Mouse (Mus musculus) adrenal gland, postnatal 25 days (tissue): ENCODE results near the gene Myo1e. TPM values are rescaled to one million over a fixed set of nuclear protein-coding genes. Genes with fewer than 3 reads are reported as not detected.
A peak's percentile ranks its signal among the peaks of the same experiment; 100 is the strongest.

Source experiments
- DNase-seq: peaks from one replicate; pipeline ENCODE4 v3.0.0; 2021; ENCODE audit warnings: mixed read lengths
- total RNA-seq: library from RNA; stranded (reverse); gene quantifications from 2 replicates; pipeline ENCODE4 v1.2.3, GENCODE M21; 2021

The Myo1e gene
- total RNA-seq, 1 experiment from 2014 or later: 24.5 TPM

- DNase-seq: no peak
Measured at GRCm38 (mm10) chr9:70220461-70221170, 13.5 kb downstream of the Myo1e start.

DNA sequence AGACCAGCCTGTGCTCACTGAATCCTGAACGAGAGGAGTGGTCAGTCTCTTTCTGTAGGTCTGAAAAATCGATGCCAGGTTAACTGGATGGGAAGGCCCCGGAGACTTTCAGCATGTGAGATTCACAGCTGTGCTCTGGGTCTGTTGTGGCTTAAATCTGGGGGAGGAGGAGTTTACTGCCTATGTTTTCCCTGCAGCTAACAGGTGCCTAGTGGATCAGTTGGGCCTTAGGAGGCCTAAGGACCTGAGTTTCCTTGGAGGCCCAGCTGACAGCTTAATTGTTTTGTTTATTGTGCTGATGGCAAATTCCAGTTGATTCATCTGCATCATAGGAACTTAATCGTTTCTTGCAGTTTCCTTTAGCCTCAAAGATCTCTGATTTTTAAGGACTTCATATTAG, 16.0 kb downstream of the Myo1e start:
- no peak for DNase-seq

GRCm38 (mm10) chr9:70224046-70224445, 16.9 kb downstream of the Myo1e start:
- no peak for DNase-seq

DNA sequence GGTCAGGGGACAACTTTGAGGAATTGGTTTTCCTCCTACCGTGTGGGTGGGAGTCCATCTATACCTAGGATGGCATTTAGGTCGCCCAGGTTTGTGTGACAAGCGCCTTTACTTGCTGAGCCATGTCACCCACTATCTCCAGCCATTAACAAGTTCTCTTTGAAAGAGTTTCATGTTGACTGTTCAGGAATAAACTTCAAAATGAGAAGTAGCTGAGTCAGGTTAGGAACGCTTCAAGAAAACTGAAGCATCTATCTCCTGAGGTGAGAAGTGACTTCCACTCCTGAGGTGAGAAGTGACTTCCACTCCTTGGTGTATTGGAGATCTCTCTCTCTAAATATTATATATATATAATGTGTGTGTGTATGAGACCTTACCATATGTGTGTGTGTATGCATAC, 19.2 kb downstream of the Myo1e start:
- DNase-seq: no peak

DNA sequence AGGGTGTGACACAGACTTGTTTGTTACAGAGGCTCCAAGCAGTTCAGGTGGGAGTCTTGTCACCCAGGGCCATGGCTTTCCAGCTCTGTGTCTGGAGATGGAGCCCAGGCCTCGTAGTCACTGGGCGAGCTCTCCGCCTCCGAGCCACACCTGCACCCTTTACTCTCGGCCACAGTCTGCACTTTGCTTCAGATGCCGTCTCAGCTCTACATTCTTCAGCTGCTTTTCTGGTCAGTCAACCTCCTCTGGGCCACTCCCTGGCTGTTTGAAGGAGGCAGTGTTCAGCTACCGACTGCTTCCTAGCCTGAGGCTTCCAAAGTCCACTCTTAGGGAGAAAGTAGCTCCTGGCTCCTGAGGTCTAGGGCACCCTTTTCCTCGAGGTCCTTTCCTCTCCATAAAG, 22.7 kb downstream of the Myo1e start:
- no peak for DNase-seq

- DNase-seq: no peak
Measured at GRCm38 (mm10) chr9:70232044-70233010, 25.2 kb downstream of the Myo1e start.

GRCm38 (mm10) chr9:70237136-70237535, 30.0 kb downstream of the Myo1e start:
- DNase-seq: no peak

- no peak for DNase-seq
Measured at GRCm38 (mm10) chr9:70237561-70237960, 30.4 kb downstream of the Myo1e start.

DNA sequence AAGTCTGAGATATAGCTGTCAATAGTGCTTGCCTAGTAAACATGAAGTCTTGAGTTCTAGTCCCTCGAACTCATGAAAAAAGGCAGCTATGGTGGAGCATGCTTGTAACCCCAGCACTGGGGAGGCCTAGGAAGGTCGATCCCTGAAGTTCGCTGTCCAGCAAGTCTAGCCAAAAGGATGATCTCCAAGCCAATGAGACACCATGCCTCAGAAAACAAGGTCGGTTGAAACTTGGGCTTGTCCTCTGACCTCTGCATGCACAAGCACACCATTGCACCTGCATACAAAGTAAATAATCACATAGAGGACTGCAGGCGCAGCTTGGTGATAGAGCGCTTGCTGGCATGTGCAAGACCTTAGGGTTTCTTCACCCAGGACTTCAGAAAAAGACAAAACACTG, 31.2 kb downstream of the Myo1e start:
- no peak for DNase-seq

DNA sequence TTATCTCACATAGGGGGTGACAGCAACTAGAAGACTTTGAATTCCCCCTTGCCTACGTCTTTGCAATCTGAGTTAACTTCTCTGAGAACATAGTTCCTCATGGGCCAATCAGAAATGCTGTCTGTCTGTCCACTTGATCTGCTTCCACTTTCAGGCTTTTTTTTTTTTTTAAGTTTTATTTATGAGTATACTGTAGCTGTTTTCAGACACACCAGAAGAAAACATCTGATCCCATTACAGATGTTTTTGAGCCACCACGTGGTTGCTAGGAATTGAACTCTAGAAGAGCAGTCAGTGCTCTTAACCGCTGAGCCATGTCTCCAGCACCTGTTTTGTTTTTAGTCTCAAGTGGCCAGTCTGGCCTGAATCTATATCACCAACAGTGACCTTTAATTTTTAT, 32.1 kb downstream of the Myo1e start:
- DNase-seq: no peak

GRCm38 (mm10) chr9:70240703-70241410, 33.7 kb downstream of the Myo1e start:
- DNase-seq: no peak

- no peak for DNase-seq
Measured at GRCm38 (mm10) chr9:70241411-70241961, 34.3 kb downstream of the Myo1e start.

DNA sequence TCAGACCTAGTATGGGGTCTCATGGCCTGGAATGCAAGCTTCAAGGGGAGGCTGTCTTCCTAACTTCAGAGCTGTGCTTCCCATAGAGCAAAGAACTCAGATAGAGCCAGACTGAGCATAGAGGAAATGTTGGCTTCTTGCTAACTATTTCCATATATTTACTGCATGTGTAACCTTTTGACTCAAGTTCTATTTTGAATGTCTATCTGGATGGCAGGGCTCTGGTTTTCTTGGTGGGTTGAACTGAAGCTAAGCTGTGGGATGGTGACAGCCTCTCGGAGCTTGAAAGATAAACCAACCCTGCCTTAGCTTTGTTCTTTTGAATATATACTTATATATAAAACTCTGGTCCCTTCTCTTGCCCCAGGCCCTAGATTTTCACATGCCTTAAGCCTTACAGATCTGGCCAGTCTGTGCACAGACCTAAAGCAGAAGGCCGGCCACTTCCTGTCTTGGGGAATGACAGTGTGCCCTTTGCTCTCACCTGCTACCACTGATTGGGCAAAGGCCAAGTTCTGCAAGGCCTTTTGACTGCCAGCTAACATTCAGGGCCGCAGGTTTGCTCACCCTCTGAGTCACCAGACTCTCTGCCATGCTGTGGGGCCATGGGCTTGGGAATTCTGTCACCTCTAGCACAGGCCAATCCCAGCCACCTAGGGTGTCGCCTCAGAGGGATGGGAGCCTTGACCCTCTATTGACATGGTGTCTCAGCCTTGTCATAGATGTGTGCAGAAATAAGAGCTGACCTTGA, 35.1 kb downstream of the Myo1e start:
- DNase-seq: peak; percentile 66

DNA sequence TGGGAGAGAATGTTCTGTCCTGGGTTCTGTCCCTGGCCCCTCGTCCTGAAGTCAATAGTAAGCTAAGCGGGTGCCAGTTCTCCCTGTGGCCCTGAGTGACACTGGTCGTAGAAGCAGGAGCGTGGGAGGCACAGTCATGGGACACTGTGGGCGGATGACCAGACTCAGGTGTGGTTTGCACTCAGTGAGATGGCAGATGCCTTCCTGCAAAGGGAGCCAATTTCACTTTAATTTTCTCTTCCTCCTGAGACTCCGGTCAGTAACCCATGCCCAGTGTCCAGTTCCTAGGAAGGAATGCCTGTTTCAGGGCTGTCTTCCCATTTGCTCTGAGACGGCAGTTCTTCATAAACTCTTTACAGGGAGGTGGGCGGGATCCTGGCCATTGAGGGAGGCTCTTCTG, 36.1 kb downstream of the Myo1e start:
- no peak for DNase-seq

GRCm38 (mm10) chr9:70243708-70244107, 36.6 kb downstream of the Myo1e start:
- DNase-seq: no peak

GRCm38 (mm10) chr9:70244115-70244514, 37.0 kb downstream of the Myo1e start:
- DNase-seq: no peak

DNA sequence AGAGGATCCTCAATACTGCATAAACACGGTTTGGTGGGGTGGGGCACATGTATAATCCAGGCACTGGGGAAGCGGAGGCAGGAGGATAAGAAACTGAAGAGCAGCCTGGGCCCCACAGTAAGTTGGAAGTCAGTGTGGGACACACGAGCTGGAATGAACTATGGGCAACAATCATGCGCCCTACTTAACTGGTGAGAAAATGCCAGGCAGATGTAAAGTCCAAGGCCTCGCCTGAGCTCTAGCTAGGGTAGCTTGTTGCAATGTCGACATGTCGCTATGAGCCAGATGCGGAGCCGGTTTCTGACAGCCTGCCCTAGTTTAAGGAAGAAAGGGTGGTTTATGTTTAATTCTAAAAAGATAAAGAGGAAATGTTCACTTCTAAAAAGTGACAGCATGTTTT, 37.9 kb downstream of the Myo1e start:
- no peak for DNase-seq

- no peak for DNase-seq
Measured at GRCm38 (mm10) chr9:70246427-70246826, 39.3 kb downstream of the Myo1e start.

DNA sequence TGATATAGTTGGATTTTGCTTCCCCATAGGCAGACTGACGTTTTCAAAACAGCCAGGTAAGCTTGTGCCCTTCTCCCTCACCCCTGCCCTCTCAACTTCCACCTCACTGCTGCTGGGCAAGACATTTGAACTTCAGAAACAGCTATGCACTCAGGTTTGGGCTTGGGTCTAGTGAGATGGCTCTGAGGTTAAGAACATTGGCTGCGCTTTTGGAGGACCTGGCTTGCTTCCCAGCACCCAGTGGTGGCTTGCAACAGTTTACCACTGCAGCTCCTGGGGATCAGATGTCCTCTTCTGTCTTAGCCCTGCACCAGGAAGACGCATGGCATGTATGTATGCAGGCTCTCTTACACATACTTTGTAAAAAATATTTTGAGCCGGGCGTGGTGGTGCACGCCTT, 40.9 kb downstream of the Myo1e start:
- DNase-seq: no peak

- DNase-seq: no peak
Measured at GRCm38 (mm10) chr9:70248826-70249225, 41.7 kb downstream of the Myo1e start.

DNA sequence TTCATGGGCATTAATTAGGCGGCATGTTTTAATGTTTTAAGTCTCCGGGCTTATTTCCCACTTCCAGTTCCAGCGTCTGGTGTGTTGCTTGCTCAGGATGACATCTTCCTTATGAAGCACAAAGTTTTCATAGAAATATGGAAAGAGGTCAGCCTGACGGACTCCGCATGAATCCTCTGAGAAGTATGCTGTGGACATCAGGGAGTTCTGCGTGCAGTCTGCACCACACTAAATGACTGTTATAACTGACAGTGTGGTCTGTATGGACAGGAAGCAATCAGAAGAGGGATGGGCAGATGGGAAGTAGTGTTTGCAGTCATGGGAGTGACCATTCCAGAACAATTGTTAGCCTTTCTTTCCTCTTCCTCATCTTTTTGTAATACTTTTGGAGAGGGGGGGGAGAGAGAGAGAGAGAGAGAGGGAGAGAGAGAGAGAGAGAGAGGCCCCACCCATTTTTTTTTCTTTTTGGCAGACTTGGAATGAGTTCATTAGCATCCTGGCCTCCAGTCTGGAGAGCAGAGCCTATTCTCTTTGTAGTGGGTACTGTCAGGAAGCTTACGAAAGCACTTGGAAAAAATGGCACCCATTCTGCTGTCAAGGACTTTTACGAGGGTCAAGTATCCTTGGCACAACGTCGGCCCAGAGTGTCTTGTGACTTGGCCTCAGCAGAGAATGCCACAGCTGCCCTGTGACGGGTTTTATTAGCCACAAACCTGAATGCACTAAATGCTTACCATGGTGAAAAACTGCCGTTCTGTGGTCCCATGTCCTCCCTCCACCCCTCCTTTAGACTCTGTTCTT, 42.9 kb downstream of the Myo1e start:
- DNase-seq: no peak
